Mouse (Mus musculus) CH12.LX (cell line): ENCODE measurements around the gene Serpinb1a. TPM values are rescaled to one million over a fixed set of nuclear protein-coding genes. Genes with fewer than 3 reads are reported as not detected.
"Not testable (repeated sequence)": the region's sequence is repeated elsewhere in the genome, so short reads cannot be mapped to it uniquely, and the experiment has no call there.

Experiments used
- DNase-seq: peaks from one replicate; pipeline ENCODE4 v3.0.0-alpha.2; 2013; ENCODE audit errors: extremely low read depth
- H3K27ac ChIP-seq: 2 replicates; pipeline ENCODE4 v1.5.1; 2012; ENCODE audit warnings: low read depth, mild to moderate bottlenecking, control low read depth, moderate library complexity; ENCODE audit not compliant: insufficient read depth
- H3K27me3 ChIP-seq: replicated peaks from 2 replicates; pipeline ENCODE3; 2012; ENCODE audit warnings: inconsistent platforms
- H3K36me3 ChIP-seq, 2 experiments: replicated peaks in 1 of 2; 2 replicates each; pipeline versions ENCODE3 to v1.6.1; 2012; ENCODE audit warnings: inconsistent platforms in 1 of 2, low read length in 1 of 2, mild to moderate bottlenecking in 1 of 2, mixed read lengths in 1 of 2, moderate library complexity in 1 of 2; ENCODE audit not compliant: control insufficient read depth in 1 of 2, insufficient read depth in 1 of 2
- H3K4me1 ChIP-seq, 2 experiments: 2 replicates each; pipeline ENCODE4 v1.6.1; 2012; ENCODE audit warnings: inconsistent platforms in 1 of 2, moderate library complexity in 1 of 2; ENCODE audit not compliant: insufficient read depth in 2 of 2, control insufficient read depth in 1 of 2
- H3K4me2 ChIP-seq: 2 replicates; pipeline ENCODE4 v1.6.1; 2012; ENCODE audit warnings: low read depth, mild to moderate bottlenecking, control low read depth; ENCODE audit not compliant: poor library complexity, insufficient read depth, severe bottlenecking
- H3K4me3 ChIP-seq, 3 experiments: fragments of 150-350 bp in 1 of 3; sonication (generic) in 1 of 3; replicated peaks in 1 of 3; 2 replicates each; pipeline versions ENCODE3 to v1.5.1; 2011 to 2012; ENCODE audit warnings: low read depth in 2 of 3, low read length in 2 of 3, mild to moderate bottlenecking in 2 of 3, moderate library complexity in 2 of 3, control low read depth in 1 of 3, improper control_type of control experiment in 1 of 3, inconsistent platforms in 1 of 3, mixed read lengths in 1 of 3; ENCODE audit not compliant: poor library complexity in 1 of 3
- H3K79me2 ChIP-seq: replicated peaks from 2 replicates; pipeline ENCODE4 v1.6.1; 2012; ENCODE audit warnings: mild to moderate bottlenecking, moderate library complexity; ENCODE audit not compliant: control insufficient read depth, poor library complexity, insufficient read depth, severe bottlenecking; ENCODE audit errors: extremely low read depth
- H3K9ac ChIP-seq: 2 replicates; pipeline ENCODE4 v1.6.1; 2012; ENCODE audit warnings: low read depth, mild to moderate bottlenecking, control low read depth, moderate library complexity; ENCODE audit not compliant: insufficient read depth
- H3K9me3 ChIP-seq: replicated peaks from 2 replicates; pipeline ENCODE3; 2012; ENCODE audit warnings: low read length, inconsistent platforms, mixed read lengths
- CHD2 ChIP-seq: IDR thresholded peaks from 2 replicates; pipeline ENCODE4 v1.6.1; 2011; ENCODE audit warnings: low read length, improper control_type of control experiment
- CTCF ChIP-seq, 2 experiments: IDR thresholded peaks in 1 of 2; conservative IDR thresholded peaks in 1 of 2; 2 replicates each; pipeline ENCODE4 v1.5.1; 2011 to 2012; ENCODE audit warnings: low read depth in 2 of 2, low read length in 2 of 2, improper control_type of control experiment in 1 of 2, inconsistent platforms in 1 of 2, mild to moderate bottlenecking in 1 of 2, moderate library complexity in 1 of 2
- ELF1 ChIP-seq: IDR thresholded peaks from 2 replicates; pipeline ENCODE4 v1.6.1; 2014; ENCODE audit warnings: low read depth, mild to moderate bottlenecking, inconsistent platforms, low read length, improper control_type of control experiment
- ETS1 ChIP-seq: conservative IDR thresholded peaks from 2 replicates; pipeline ENCODE4 v1.6.1; 2012; ENCODE audit warnings: low read depth, mild to moderate bottlenecking, inconsistent platforms, low read length, improper control_type of control experiment, moderate library complexity
- JUN ChIP-seq: IDR thresholded peaks from 2 replicates; pipeline ENCODE4 v1.6.1; 2011; ENCODE audit warnings: low read depth, mild to moderate bottlenecking, low read length, improper control_type of control experiment, moderate library complexity; ENCODE audit not compliant: insufficient read depth
- MAZ ChIP-seq: IDR thresholded peaks from 2 replicates; pipeline ENCODE4 v1.6.1; 2012; ENCODE audit warnings: low read depth, mild to moderate bottlenecking, inconsistent platforms, low read length, improper control_type of control experiment, moderate library complexity
- RAD21 ChIP-seq: IDR thresholded peaks from 2 replicates; pipeline ENCODE4 v1.6.1; 2011; ENCODE audit warnings: low read depth, mild to moderate bottlenecking, low read length, improper control_type of control experiment, moderate library complexity
- RCOR1 ChIP-seq: conservative IDR thresholded peaks from 2 replicates; pipeline ENCODE4 v1.6.1; 2012; ENCODE audit warnings: low read depth, mild to moderate bottlenecking, inconsistent platforms, low read length, improper control_type of control experiment
- SMC3 ChIP-seq: IDR thresholded peaks from 2 replicates; pipeline ENCODE4 v1.6.1; 2011; ENCODE audit warnings: low read depth, low read length, improper control_type of control experiment
- dilution Hi-C: fragments of 300-500 bp; cut with MboI; formaldehyde crosslinking; loops from 2 replicates; pipeline ENCODE4 v1.14.3; 2020; ENCODE audit warnings: low sequenced_read_pairs; ENCODE audit not compliant: extremely low pct_unique_long_range_greater_than_20kb, extremely low pct_ligation_motif_present
- in situ Hi-C: fragments of 300-500 bp; cut with MboI; formaldehyde crosslinking; loops from 3 replicates; pipeline ENCODE4 v1.14.3; 2019; ENCODE audit warnings: low sequenced_read_pairs, low pct_ligation_motif_present, low pct_unique_long_range_greater_than_20kb, mixed read lengths
- polyA plus RNA-seq: library from polyadenylated mRNA; unstranded; fragments of >175 nt; gene quantifications from 2 replicates; pipeline ENCODE4 v1.2.1, GENCODE M21; 2012; ENCODE audit warnings: low read depth; ENCODE audit not compliant: insufficient read length
- total RNA-seq, 2 experiments: library from RNA; depleted of rRNA; stranded (reverse); fragments of 300-350 nt in 1 of 2; fragments of >200 nt in 1 of 2; gene quantifications; 2 replicates each; pipeline ENCODE4 v1.2.3; 2012 to 2014

The Serpinb1a gene
- total RNA-seq (2012; rRNA removed), result 1.7 and 2.5 TPM in 2 replicates
- total RNA-seq (2014; rRNA removed), result 9.3 and 11.5 TPM in 2 replicates
- polyA plus RNA-seq, result 23.0 and 24.9 TPM in 2 replicates

- DNase-seq, result peak; percentile 29
- H3K27ac ChIP-seq, result no peak within 1 kb of the TSS
- no peak within 1 kb of the TSS for H3K4me3 ChIP-seq
Observed at GRCm38 (mm10) chr13:32850668-32851404, at the start of gene Serpinb1a. TSS of gene Serpinb1a (minus strand) at chr13:32851185.

GRCm38 (mm10) chr13:32900639-32901038 is 49.7 kb upstream of the Serpinb1a start:
- in situ Hi-C loops (loop anchor here (10.0 to 25.0 kb wide), 3 partner anchors 46 to 662 kb away; partner anchors contain the start of genes Serpinb1a and Serpinb1b), dilution Hi-C loops (no loop called here)
- DNase-seq, result peak; percentile 79
- Histone ChIP-seq H3K4me2 (no peak overlapping the region), H3K9me3 (no peaks in the 10 kb centered on the region), H3K36me3 (no peaks in the 10 kb centered on the region), H3K27ac (no peak overlapping the region)
- TF ChIP-seq SMC3 (peak; percentile 70), CTCF (conservative IDR thresholded peaks at IDR 0.05 in 1 of 2, IDR thresholded peaks at IDR 0.05 in 1 of 2; ENCODE audit: low read depth in 2 of 2, low read length in 2 of 2) (peak; percentile 44 to 84), JUN (no peak), RAD21 (peak; percentile 70), RCOR1 (no peak)
- TF ChIP-seq, all 38 proteins: peak for 3
- Histone ChIP-seq H3K79me2 (no peaks in the 10 kb centered on the region), H3K27me3 (no peaks in the 10 kb centered on the region), H3K4me1 (peaks cover 0 to 37% of the 10 kb centered on the region in 2 experiments; a peak in 2 of 4 replicates), H3K4me3 (no peak overlapping the region), H3K9ac (no peak overlapping the region)

More at GRCm38 (mm10) chr13:32850668-32851404, at the start of gene Serpinb1a:
- in situ Hi-C loops, result loop anchor here (10.0 to 25.0 kb wide), 2 partner anchors 54 to 1061 kb away; partner anchors contain the start of gene Serpinb6c
- peaks cover 6% of the 10 kb centered on the region for H3K27me3 ChIP-seq
- no peak within 1 kb of the TSS for H3K9ac ChIP-seq
- no peak within 1 kb of the TSS for H3K4me2 ChIP-seq
- H3K36me3 ChIP-seq, result peaks cover 0 to 3% of the 10 kb centered on the region in 2 experiments
- dilution Hi-C loops, result no loop called here
- peaks cover 5 to 42% of the 10 kb centered on the region in 2 experiments; a peak in 3 of 4 replicates for H3K4me1 ChIP-seq
- TF ChIP-seq CHD2 (no peak), SMC3 (no peak), MAZ (no peak), RAD21 (no peak), ELF1 (no peak), ETS1 (no peak)
- no peaks in the 10 kb centered on the region for H3K9me3 ChIP-seq
- H3K79me2 ChIP-seq, result no peaks in the 10 kb centered on the region

- peaks cover 0 to 26% of the 10 kb centered on the region in 2 experiments; a peak in 2 of 4 replicates for H3K4me1 ChIP-seq
- H3K9me3 ChIP-seq, H3K27me3 ChIP-seq, H3K9ac ChIP-seq, in situ Hi-C loops, H3K79me2 ChIP-seq, H3K27ac ChIP-seq, H3K4me3 ChIP-seq, DNase-seq, dilution Hi-C loops, H3K36me3 ChIP-seq, H3K4me2 ChIP-seq: not testable (repeated sequence)
Observed at GRCm38 (mm10) chr13:32899114-32899513, 48.1 kb upstream of the Serpinb1a start.
